Mouse (Mus musculus) megakaryocyte, adult 5-6 weeks (primary cell): ENCODE results near the gene Ehhadh. TPM values are rescaled to one million over a fixed set of nuclear protein-coding genes. Genes with fewer than 3 reads are reported as not detected.
A peak's percentile ranks its signal among the peaks of the same experiment; 100 is the strongest.

Source experiments
- ATAC-seq: 2 replicates; pipeline ENCODE4 v1.8.0; 2016; ENCODE audit warnings: mild to moderate bottlenecking, inconsistent platforms; ENCODE audit not compliant: poor library complexity, severe bottlenecking
- total RNA-seq, 2 experiments: library from RNA; stranded (forward) in 1 of 2; stranded (reverse) in 1 of 2; fragments of 153-499, 151-499 nt in 1 of 2; fragments of 221-1000, 200-1000 nt in 1 of 2; gene quantifications; 2 replicates each; pipeline versions ENCODE4 v1.2.3 to v1.2.4; 2015 to 2017

The Ehhadh gene
- total RNA-seq, 2 experiments from 2014 or later: 0.81 to 1.3 TPM

- no peak for ATAC-seq
Observed at GRCm38 (mm10) chr16:21795071-21795470, 7.5 kb upstream of the Ehhadh start.

DNA sequence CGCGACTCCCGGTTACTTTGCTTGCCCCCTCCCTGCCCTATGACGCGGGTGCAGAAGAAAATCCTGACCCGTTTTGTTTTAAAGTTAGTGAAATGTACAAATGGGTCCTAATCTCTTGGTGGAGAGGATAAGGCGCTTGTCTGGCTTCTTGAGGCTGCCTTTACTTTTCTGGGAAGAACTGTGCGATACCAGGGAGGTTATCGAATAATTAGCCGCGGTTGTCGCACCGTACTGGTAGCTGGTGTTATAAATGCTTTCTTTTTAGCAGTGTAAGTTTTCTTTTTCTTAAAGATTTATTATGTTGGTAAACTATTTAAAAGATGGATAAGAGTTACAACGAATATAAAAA is 7.1 kb upstream of the Ehhadh start:
- no peak for ATAC-seq

DNA sequence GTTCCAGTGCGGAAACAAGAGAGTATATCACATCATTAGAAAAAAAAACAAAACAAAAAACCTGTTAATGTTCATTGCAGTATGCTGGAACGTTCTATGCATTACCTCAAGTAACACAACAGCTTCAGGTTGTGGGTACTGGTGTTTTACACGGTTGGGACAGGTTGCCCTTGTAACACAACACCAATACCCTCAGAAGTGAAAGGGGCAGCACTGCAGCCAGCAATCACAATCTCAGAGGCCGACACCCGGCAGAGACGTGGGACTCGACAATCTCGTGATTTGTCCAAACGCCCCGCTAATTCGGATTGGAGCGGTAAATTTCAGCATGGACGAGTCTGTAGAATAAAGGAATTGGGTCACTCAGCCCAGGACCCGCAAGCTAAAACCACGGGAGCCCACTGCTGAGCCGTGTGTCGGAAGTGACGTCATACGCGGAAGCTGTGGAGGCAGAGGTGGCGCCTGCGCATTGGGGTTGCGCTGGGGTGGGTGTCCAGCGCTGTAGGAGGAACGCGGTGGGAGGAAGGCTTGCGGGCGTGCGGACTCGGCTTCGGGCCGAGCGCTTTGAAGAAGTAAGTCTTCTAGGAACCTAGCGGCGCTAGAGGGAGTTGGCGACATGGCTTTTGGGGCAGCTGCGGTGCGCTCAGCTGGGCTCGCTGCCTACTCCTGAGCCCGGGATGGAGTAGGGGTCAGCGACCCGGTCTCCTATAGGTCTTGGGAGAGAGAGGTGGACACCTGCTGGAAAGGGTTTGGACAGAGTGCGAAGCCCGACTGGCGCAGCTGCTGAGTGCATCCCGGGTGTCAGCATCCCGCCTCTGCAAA is 6.5 kb upstream of the Ehhadh start, which contains the start of gene Map3k13:
Map3k13 (plus strand) TSS at position 472 of the 822 bp plus-strand sequence.
- ATAC-seq: peak; percentile 97

- peak; percentile 27; the same call in 1 of the 2 replicates for ATAC-seq
Observed at GRCm38 (mm10) chr16:21793080-21793810, 5.6 kb upstream of the Ehhadh start.

DNA sequence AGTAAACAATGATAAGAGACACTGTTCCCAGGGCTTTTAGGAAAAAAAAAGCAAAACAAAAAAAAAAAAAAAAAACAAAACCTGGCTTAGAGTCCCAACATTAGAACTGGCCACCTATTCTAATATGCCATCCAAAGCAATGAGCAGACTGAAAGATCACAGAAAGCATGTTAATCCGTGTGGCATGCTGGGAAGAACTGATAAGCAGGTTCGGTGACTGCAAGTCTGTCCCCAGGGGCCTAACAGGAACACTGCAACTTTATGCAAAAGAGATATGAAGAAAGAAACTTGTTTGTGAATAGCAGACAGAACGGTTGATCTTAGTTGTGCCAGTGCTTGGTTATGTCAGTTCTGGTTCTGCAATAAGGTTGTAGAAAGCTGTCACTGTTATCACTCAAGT is 4.2 kb upstream of the Ehhadh start:
- no peak for ATAC-seq

DNA sequence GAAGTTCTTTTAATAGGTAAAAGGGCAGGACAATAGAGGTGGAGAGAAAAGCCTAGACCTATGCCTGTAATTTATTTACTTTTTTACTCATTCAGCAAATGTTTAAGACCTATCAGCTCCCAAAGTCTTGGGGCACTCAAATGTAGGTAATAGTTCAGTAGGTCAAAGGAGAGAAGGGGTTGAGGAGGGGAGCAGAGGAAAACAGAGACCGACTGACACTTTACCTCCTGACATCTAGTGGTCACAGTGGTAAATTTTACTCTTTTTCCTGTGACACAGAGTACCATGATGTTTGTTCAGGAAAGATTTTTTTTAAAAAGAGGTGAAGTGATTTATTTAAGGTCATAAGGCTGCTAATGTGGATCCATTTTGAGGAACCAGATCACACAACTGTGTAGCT is 2.9 kb upstream of the Ehhadh start:
- no peak for ATAC-seq

GRCm38 (mm10) chr16:21789180-21789579 is 1.6 kb upstream of the Ehhadh start:
- ATAC-seq: no peak

DNA sequence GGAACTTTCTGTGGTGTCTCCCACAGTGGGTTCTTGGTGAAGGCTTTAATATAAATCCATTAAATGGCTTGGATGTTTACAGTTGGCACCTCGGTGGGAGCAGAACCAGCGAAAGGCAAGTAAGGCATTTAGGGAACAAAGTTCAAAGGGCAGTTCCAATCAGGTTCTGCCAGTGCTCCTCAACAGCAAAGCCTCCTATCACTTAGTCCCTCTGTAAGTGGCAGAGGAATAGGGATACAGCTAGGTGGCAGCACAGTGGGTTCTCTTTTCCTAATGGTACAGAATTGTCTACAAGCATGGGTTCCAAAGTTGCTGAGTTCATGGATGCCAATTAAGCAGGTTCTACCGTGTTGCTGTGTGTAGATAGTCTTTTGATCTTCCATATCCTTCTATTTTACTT is 974 bp upstream of the Ehhadh start:
- no peak for ATAC-seq

GRCm38 (mm10) chr16:21786317-21786716 is 1.3 kb downstream of the Ehhadh start:
- no peak for ATAC-seq

- no peak for ATAC-seq
Observed at GRCm38 (mm10) chr16:21785000-21785399, 2.6 kb downstream of the Ehhadh start.

DNA sequence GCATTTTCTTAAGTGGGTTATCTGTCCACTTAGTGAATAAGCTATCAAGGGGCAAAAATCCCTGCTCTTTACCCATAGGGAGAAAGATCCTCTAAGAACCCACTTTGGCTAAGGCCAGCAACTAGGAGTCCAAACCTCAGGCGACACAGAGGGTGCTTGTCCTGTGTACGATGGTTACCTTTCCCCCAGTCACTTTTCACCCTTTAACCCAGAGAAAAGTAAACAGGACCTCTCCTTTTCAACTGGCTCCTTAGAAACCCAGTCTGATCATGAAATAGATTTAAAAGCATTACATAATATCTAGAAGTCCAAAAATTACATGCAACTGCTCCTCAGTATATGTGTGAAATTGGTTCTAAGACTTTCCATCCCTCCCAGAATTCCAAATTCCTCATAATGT is 4.8 kb downstream of the Ehhadh start:
- ATAC-seq: no peak

DNA sequence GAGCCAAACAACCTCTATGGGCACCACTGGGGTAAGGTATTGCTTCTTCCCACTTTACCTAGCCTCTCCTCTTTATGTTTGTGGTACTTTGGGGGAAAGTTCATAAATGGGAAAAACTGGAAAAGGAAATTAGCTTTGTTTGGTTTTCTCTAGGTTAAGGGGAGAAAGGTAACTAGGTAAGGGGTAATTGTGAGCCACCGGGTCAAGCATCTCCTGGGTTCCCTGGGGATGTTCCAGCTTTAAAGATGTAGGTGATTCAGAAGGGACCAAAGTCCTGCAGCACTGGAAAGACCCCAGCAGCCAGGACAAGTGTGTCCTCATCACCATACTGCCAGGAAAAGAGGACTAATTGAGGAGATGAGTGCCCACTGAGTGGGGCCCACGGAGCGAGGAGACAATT is 5.7 kb downstream of the Ehhadh start:
- ATAC-seq: no peak

- no peak for ATAC-seq
Observed at GRCm38 (mm10) chr16:21781277-21781676, 6.3 kb downstream of the Ehhadh start.

DNA sequence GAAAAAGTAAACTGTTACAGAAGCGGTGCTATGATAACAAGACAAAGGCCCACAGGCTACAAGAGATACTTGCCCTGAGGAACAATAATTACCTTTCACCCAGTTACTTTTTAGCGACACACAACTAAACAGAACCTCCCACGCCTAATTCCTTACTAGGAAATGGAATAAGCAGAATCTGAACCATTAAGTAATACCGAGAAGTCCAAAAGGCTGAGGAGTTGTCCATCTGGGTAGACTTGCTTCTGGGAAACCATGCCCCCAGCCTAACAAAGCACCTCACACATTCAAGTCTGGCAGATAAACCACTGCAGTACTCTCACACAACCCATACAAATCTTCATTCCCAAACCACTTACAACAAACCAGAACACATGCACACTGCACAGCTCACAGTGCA is 8.5 kb downstream of the Ehhadh start:
- no peak for ATAC-seq

GRCm38 (mm10) chr16:21778293-21778866 is 9.2 kb downstream of the Ehhadh start:
- ATAC-seq: no peak

DNA sequence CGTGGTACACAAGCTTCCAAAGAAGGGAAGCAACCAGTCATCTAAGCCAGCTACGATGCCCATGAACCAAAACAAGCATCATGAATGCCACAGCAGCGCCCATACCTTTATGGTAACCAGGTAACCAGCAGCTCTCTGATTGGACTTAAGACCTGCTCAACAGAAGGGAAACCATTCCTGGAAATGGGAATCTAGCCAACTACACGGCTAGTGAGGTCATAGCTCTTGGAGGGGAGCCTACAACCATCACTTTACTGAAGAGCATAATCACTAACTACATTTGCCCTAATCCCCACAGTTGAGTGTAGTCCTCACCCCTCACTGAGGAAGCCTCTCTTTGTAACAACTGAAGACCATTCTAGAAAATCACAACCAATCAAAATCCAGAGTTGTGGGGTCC is 12.9 kb downstream of the Ehhadh start:
- ATAC-seq: no peak

- no peak for ATAC-seq
Observed at GRCm38 (mm10) chr16:21769667-21770066, 17.9 kb downstream of the Ehhadh start.

- ATAC-seq: no peak
Observed at GRCm38 (mm10) chr16:21768255-21768654, 19.4 kb downstream of the Ehhadh start.

GRCm38 (mm10) chr16:21758447-21758846 is 29.2 kb downstream of the Ehhadh start:
- ATAC-seq: no peak

GRCm38 (mm10) chr16:21743401-21743800 is 44.2 kb downstream of the Ehhadh start:
- ATAC-seq: no peak

DNA sequence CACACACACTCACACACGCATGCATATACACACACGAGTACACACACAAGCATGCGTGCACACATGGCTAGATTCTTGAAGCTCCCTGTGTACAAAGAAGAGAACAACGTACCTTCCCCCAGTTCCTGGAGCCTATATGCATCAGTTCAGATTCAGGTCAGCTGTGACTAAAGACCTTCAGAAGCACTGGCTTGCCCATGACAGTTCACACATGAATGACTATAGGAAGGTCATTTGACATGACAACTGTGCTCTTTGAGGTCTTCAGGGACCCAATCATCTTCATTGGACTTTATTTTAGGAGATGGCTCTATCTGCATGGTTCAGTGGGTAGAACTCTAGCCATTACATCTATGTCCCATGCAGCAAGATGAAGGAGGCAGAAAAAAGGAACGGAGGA is 44.7 kb downstream of the Ehhadh start:
- ATAC-seq: no peak
